Mouse (Mus musculus) neural tube, embryonic 10.5 days (tissue): ENCODE measurements at regions not wholly inside any gene's neighbourhood (a gene's known extent, or its start where the extent isn't known, plus 50 kb on each side); places are given as distances from the start of the nearest gene placed in this dataset.

Experiments
- DNase-seq: peaks from one replicate; pipeline ENCODE4 v3.0.0-alpha.2; 2017; ENCODE audit warnings: low spot score; ENCODE audit errors: extremely low spot score

DNA sequence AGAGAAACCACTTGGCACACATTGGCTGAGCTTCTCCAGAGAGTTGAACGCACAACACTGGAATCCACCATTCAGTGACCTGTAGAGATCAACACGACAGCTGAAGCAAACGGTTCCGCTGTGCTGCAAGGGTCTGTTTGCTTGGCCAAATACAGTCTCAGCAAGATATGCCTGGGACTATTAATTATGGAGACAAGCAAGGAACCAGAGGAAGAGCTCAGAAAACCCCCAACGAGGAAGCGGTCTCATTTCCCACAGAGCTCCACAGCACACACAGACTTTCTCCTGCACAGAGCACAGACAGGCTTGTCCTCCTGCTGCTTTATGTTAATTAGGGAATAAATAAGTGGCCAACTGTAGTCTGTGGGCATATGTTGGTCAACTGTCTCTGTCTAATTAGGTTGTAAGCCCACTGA, 223.4 kb upstream of the Tacr3 start:
- DNase-seq = peak; percentile 19

DNA sequence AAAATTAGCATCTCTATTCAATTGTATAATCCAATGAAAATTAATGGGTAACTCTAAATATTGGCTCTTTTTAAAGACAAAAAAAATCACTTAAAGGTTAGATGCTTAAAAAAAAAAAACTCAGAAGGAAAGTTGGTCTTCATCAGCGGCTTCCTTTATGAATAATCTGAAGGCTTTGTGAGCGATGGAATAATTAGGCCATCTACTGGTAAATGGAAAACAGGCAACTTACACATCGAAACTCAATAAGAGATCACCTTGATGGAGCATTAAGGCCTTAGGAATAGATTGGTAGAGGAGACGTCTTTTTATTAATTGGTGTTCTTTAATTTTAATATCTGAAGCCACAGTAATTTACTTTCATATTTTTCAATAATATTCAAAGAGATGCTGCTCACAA, 218.6 kb upstream of the Tacr3 start:
- no peak for DNase-seq

DNA sequence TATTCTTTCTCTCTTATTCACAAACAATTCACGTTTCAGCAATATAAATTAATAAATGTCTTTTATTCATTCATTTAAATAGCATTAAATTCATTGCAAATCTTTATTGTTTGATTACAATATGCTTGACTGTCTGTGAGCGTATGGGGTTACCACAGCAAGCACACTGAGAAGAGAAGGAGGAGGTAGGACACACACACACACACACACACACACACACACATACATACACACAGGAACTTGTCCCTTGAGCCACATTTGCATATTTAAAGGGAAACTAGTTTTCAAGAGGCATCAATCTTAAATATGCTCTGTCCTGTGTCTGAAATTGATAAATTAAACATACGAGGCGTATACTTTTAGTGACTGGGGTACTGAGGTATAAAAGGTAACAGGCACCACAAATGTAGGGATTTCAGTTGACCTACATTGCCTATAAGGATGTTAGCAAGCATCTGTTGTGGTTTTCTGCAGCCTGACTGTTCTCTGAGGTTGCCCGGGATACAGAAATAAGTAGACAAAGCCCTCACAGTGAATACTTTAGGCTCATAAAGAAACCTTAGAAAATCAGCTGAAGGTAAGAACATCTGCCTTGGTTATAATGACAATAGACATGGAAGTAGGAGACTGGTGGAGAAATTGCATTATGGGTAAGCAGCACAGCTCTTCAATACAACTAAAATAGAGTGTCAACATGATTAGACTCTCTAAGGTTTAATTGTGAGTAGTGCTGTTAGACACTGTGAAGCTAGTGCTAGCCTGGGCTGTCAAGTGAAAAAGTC, 217.1 kb upstream of the Tacr3 start:
- no peak for DNase-seq

DNA sequence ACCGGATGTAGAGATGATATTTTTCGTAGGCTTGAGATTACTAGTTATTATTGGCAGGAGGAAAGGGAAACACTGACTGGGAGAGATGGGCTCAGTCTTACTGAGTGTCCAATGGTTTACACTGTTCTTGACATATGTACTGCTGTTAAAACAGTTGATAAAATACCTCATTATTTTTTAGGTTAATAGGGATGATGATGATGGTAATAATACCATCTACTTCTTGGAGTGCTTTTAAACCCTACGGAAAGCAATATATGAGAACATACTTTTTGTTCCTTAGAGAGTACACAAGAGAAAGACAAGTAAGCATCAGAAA, 216.6 kb upstream of the Tacr3 start:
- no peak for DNase-seq

DNA sequence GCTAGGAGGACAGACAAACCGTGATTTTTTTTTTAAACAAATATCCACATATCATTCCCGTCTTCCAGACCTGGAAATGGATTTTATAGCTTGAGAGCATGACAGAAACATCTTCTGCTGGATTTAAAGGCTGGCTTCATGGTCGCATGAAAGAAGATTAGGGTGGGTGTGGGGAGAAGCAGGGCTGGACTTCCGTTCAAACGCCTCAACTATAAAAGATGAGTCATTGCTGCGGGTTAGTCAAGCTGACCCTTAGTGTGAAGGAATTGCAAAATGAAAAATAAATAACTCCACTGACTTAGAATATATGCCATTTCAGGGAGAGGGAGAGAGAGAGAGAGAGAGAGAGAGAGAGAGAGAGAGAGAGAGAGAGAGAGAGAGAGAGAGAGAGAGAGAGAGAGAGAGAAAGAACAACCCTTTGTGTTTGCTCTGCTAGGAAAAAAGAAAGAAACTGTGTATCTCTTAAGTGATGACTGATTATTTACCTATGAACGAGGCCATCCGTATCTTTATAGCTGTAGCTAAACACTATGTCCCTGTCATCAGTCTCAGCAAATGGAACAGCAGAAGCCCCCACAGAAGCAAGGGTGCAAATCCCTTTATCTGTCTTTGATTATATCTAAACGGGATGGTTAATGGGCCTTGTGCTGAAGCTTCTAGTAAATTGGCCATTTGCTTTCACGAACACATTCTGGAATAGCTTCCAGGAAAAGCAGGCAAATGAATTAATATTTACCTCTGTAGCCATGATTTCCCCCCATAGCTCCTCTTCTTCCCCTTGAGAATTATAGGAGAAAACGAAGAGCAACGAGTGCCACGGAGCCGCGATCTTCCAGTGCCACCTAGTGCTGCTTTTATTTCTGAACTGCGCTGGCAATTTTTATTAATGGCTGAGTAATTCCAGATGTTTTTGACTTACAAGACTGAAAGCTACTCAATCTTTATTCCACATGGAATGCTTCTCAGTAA, 199.4 kb upstream of the Tacr3 start:
- DNase-seq = peak; percentile 34

DNA sequence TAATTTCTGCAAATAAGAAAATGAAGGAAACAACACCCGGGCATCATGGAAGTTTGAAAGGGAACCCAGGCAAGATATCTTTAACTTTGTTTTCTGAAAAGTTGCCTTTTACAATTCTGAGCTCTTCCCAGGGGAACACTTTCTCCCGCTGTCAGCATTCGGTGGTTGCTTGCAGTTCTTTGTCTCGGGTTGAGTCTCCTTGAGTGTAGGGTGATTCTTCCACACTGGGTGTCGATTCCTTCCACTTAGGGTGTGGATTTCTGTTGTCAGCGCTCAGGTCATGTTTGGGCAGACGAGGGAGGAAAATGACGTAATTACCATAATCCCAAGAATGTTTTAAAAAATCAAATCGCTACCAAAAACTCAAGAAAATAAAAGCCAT, 198.7 kb upstream of the Tacr3 start:
- no peak for DNase-seq

DNA sequence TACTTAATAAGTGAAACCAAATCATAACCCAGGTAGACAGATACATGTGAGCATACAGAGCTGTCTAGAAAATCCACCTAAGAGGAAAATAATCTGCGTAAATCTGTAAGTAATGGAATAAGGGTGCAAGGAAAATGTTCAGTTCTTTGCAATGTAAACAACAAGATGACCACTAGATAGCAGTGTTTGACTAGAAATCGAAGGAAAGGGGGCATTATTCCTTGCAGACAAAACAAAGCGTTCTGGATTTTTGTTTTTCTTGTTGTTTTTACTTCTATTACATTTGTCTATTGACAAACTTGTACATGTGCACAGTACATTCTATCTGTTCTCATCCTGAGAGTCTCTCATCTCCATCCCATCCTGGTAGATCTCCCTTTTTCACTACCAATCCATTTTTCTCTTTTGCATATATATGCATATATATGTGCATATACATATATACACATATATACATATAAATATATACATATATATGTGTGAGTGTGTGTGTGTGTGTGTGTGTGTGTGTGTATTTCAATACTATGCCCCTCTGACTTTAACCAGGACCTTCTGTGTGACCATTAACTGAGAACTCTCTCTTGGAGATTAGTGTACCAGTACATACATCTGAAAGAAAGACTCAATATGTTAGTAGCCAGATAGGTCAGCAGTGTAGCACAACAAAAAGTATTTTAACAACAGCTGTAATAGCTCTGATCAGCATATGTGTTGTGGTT, 179.9 kb upstream of the Tacr3 start:
- no peak for DNase-seq

DNA sequence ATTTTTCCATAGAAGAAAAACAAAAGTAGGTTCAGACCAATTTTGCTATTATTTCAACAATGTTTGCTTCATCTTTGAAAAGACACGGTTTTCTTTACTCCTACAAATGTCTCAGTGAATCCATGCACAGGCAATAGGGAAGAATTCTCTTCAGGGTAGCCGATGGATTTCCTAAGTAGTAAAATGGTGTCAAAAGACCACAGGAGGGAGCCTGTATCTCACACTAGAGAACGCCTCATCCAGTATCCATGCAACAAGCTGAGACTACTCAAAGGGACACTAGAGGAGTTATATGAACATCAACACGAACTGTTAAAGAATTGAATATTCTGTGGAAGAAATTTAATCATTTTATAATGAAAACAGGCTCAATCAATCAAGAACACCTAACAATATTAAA, 174.8 kb upstream of the Tacr3 start:
- no peak for DNase-seq

DNA sequence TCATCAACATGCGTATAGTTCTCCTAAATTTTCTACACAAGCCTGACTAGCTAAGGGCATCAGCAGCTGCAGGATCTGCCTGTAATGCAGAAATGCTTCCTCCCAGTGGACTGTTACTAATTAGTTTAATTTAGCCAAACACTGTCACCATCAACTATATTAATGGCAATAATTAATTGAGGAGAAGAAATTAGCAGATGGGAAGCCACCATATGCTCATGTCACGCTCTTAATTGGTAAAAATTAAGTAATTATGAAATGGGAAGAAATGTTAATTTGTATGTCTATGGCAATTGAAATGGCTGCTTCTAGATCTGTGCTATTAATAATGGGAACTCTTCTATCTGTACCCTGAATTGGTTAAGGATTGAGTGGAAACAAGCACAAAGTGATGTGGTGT, 133.9 kb upstream of the Tacr3 start:
- no peak for DNase-seq

DNA sequence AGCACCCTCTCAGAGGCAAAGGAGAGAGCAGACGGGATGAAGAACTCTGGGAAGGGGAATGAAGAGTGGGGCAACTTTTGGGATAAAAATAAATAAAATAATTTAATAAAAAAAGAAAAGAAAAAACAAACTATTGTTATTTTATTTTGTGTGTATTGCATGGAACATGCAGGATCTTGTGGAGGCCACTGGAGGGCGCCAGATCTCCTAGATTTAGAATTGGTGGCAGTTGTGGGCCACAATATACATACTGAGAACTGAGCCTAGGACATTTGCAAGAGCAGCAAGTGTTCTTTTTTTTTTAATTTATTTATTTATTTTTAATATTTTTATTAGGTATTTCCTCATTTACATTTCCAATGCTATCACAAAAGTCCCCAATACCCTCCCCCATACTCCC, 110.2 kb upstream of the Tacr3 start:
- no peak for DNase-seq

DNA sequence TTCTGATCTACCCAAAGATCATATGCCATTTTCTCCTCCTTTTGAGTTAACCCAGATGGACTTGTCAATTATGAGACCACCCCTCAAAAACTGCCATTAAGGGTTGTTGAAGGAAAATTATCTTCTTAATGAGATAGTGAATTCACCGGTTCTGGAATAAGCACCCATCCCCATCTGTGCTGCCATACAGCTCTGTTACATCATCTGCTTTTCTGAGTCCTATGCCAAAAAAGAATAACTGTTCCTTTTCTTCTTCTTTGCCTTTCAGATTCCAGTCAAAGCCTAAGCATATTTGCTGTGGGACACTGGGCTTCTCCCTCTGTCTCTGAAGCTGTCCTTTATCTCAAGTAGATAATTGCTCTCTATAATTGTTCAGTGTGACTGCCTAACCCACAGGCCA, 93.1 kb upstream of the Tacr3 start:
- no peak for DNase-seq

DNA sequence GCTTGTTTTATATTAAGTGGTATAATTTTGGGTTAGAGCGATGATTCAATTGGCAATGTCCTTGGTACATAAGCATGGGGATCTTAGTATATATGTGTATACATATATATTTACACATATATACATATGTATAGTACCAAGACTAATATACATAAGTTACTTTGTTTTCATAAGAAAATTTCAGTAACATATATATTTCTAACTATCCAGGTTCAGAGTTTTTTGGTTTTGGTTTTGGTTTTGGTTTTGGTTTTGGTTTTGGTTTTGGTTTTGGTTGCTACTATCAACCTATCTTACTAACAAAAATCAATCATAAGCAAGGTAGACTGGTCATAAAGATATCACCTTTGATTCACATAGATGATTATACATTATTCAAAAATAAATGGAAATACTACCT, 67.7 kb upstream of the Tacr3 start:
- DNase-seq = no peak

DNA sequence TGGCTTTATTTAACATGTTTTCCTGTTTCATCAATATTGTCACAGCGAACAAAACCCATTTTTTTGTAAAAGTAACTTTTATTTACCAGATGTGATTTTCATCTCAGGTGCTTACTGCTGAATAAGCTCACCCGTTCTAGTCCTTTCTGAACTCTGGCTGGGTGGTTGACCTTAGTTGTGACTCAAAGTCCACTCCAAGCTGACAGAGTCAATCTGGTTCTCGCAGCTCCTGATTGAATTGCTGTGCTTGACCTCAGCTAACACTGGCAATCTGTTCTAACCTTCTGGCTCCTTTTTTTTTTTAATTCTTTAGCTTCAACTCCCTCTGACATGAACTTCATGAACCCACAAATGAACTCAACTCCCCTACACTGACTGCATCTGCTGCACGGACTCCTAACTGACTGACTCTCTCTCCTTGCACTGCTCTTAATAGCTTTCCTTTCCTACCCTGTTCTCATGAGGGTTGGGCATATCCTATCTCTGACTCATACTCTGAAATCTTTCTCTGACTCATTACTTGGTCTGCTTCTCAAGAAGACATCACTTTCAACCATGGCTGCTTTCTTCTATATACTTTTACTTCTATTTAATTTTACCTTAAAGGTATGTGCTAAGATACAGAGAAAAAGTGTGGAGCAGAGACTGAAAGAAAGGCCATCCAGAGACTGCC, 65.4 kb upstream of the Tacr3 start:
- no peak for DNase-seq
